Mouse (Mus musculus) erythroblast, embryonic 14.5 days (primary cell): ENCODE results near the gene Hivep3. TPM values are rescaled to one million over a fixed set of nuclear protein-coding genes. Genes with fewer than 3 reads are reported as not detected.

Source experiments
- H3K27me3 ChIP-seq: 2 replicates; pipeline ENCODE4 v1.6.1; 2012; ENCODE audit warnings: inconsistent platforms; ENCODE audit not compliant: control insufficient read depth
- H3K36me3 ChIP-seq: 2 replicates; pipeline ENCODE4 v1.6.1; 2012; ENCODE audit warnings: mild to moderate bottlenecking, inconsistent platforms; ENCODE audit not compliant: control insufficient read depth
- H3K4me1 ChIP-seq: 2 replicates; pipeline ENCODE4 v1.6.1; 2012; ENCODE audit warnings: inconsistent platforms; ENCODE audit not compliant: control insufficient read depth
- H3K4me3 ChIP-seq: replicated peaks from 2 replicates; pipeline ENCODE3; 2012; ENCODE audit warnings: moderate library complexity, mild to moderate bottlenecking, inconsistent platforms
- H3K9me3 ChIP-seq: 2 replicates; pipeline ENCODE4 v1.6.1; 2012; ENCODE audit warnings: low read length, inconsistent platforms, mixed read lengths; ENCODE audit not compliant: control insufficient read depth
- GATA1 ChIP-seq: IDR thresholded peaks from 2 replicates; pipeline ENCODE4 v1.6.1; 2012; ENCODE audit warnings: low read length, inconsistent platforms, mixed read lengths
- TAL1 ChIP-seq: IDR thresholded peaks from 3 replicates; pipeline ENCODE4 v1.6.1; 2012; ENCODE audit warnings: low read length, inconsistent platforms, mixed read lengths
- polyA plus RNA-seq: library from polyadenylated mRNA; stranded (reverse); fragments of >175 nt; gene quantifications from 2 replicates; pipeline ENCODE4 v1.2.3, GENCODE M21; 2012

The Hivep3 gene
- polyA plus RNA-seq, 1 experiment: 0.01 TPM

DNA sequence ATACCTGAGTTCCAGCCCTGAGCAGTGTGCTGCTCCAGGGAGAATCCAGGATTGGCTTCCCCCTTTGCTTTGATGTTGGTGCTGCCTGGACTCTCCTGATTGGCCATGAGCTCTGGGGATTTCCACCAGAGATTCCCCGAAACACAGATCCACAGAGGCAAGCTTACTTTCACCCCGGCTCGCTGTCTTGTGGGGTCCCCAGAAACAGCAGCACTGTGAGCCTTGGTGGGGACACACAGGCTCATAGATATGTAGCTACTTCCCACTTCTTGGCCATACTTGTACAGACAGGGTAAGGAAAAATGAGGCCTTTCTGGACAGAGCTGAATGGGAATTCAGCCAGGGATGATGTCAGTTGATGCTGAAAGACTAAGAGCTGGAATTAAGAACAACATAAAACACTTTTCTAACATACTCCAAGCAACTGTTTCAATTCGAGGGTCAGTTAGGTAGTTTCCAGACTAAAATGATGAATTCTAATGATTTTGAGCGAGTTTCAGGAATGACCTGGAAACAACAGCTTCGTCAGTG, 17.2 kb downstream of the Hivep3 start:
- no peak overlapping the region for H3K4me3 ChIP-seq
- TF ChIP-seq TAL1 (no peak), GATA1 (no peak)
- peaks cover 9% of the 10 kb centered on the region for H3K4me1 ChIP-seq

DNA sequence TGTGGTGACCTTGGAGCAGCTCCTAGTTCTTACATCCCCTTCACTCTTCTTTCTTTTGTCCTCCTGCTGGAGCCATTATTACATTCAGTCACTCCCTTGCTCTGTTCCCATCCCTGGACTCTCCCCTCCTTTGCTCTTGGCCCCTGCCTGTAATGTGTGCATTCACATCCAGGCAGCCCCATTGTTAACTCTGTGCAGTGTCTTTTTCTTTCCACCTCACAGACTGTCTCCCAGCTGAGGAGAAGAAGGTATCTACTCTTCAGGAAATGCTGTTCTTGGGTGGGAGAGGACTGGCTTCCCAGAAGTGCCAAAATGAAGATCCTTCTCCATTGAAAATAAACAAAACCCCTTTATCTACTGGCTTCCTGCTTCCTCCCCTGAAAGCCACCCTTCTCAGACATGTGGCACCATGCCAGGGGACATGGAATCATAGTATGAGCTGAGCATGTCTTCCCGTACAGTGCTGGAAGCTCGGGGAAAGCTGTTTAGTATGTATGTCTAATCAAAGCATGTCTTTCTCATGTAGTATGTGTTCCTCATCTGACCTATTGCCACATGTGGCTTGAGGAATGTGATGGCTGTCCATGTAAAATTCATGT, 17.9 kb downstream of the Hivep3 start:
- H3K4me1 ChIP-seq: peaks cover 9% of the 10 kb centered on the region
- no peak overlapping the region for H3K4me3 ChIP-seq
- TF ChIP-seq GATA1: no peak
- TF ChIP-seq TAL1: no peak
- H3K36me3 ChIP-seq: no peaks in the 10 kb centered on the region
- no peaks in the 10 kb centered on the region for H3K9me3 ChIP-seq
- H3K27me3 ChIP-seq: no peaks in the 10 kb centered on the region

More for the DNA sequence above, 17.2 kb downstream of the Hivep3 start:
- no peaks in the 10 kb centered on the region for H3K27me3 ChIP-seq
- H3K36me3 ChIP-seq: no peaks in the 10 kb centered on the region
- H3K9me3 ChIP-seq: no peaks in the 10 kb centered on the region

DNA sequence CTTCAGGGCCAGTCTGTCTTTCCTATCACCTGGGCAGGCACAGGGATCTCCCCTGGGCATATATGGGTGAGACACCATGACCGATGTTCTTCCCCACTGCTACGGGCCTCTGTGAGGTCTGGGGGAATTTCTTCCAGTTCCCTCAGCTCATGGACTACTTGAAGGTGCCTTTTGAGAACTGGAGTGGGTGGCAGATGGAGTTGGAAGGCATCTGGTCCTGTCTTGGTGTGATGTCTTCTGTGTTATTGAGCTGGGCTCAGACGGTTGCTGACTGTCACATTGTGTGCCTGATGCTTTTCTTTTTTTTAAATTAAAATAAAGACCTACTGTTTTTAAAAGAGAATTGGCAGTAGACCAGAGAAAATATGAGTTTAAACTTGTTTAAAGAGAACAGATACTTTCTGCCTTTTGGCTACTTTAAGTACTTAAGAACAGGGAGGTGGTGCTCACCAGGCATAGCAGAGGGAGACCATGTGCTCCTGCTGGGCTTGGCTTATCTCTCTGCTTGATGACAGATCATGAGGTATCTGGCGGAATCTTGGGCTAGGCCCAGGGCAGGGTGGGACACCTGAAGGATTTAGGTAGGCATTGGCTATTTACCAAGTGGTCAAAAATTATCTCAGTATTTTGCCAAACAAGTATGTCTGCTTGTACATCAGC, 26.1 kb downstream of the Hivep3 start:
- no peaks in the 10 kb centered on the region for H3K27me3 ChIP-seq
- no peaks in the 10 kb centered on the region for H3K4me1 ChIP-seq
- no peaks in the 10 kb centered on the region for H3K36me3 ChIP-seq
- H3K4me3 ChIP-seq: no peak overlapping the region
- H3K9me3 ChIP-seq: no peaks in the 10 kb centered on the region
- TF ChIP-seq GATA1 (no peak), TAL1 (no peak)

DNA sequence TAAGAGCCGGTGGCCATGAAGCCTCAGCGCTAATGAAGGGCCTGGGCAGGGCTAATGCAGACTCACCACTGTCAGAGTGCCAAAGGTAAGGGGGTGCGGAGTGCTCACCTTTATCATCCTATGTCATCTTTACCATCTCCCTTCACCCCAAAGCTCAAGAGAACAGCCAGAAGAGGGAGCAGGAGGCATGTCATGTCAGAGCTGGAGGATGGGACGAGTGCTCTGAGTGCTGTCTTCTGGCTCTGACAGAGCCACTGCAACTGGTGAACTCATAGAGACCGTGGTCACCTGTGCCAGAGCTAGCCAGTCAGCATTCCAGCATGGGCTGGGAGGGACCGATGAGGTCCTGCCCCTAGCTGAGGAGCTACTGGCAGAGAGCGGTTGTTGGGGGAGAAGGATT, 27.2 kb downstream of the Hivep3 start:
- no peaks in the 10 kb centered on the region for H3K36me3 ChIP-seq
- no peaks in the 10 kb centered on the region for H3K4me1 ChIP-seq
- no peak for TF ChIP-seq GATA1
- no peak for TF ChIP-seq TAL1
- H3K9me3 ChIP-seq: no peaks in the 10 kb centered on the region
- H3K4me3 ChIP-seq: no peak overlapping the region
- H3K27me3 ChIP-seq: no peaks in the 10 kb centered on the region

DNA sequence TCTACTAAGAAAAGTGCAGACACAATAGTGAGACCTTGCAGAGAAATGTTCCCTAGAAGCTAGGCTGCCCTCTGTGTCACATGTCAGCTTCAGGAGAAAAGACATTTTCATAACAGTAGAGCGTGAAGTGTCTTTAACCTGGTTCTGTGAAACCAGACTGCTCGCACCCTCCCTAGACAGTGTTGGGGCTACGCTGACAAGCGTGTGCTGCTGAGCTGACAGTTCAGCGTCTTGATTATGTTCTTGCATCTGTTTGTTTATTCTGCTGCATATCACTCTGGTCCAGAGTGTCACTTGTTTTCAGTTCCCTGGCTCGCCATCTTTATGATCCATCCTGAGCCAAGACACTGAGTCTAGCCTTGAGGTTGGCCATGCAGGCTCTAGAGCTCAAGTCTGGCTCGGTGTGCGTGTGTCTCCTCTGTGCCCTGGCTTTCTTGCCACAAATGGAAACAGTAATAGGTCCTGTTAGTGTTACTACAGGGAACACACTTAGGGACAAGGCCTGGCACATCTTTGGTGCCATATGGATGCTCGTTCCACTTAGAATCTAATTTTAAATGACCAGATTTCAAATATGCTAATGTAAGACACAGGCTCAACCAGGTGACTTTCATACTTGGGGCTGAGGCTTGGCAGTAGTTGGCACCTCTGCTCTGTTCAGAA, 28.0 kb downstream of the Hivep3 start:
- Histone ChIP-seq H3K27me3 (no peaks in the 10 kb centered on the region), H3K4me3 (no peak overlapping the region), H3K9me3 (no peaks in the 10 kb centered on the region), H3K4me1 (no peaks in the 10 kb centered on the region), H3K36me3 (no peaks in the 10 kb centered on the region)
- no peak for TF ChIP-seq TAL1
- TF ChIP-seq GATA1: no peak

DNA sequence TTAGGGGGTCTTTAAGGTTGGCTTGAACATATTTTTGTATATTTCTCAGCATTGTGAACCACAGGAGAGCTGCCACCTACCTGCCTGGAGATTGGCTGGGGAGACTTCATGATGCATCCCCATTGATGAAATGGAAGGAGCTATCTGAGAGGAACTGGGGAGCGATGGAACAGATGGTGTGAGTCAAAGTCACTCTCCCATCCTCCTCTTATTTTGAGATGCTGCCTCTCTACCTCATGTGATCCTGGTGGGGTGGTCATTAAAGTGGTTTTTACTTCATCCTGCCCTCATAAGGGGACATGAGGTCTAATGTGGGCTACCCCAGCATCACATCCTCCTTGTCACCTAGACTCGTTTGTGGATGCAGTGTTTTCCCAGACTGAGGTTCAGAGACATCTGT, 28.6 kb downstream of the Hivep3 start:
- H3K4me3 ChIP-seq: no peak overlapping the region
- no peaks in the 10 kb centered on the region for H3K9me3 ChIP-seq
- no peaks in the 10 kb centered on the region for H3K36me3 ChIP-seq
- no peaks in the 10 kb centered on the region for H3K4me1 ChIP-seq
- no peaks in the 10 kb centered on the region for H3K27me3 ChIP-seq
- TF ChIP-seq GATA1 (no peak), TAL1 (no peak)

DNA sequence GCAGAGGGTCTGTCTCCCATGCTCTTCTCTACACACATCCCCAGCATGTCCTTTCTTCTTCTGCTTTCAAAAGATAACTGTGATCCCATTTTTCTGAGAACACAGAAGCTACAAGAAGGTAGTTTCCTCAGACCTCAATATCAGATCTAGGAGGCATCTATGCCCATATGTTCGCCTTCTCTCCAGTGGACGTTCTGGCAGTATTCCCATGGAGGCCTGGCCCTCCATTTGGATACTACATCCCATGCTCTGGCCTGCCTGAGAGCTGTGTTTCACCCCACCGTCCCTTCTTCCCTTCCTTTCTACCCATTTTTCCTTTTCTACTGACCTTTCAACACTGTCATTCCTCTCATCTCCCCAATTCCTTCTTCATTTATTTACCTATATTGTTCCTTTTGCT, 34.5 kb downstream of the Hivep3 start:
- Histone ChIP-seq H3K4me1 (no peaks in the 10 kb centered on the region), H3K27me3 (no peaks in the 10 kb centered on the region), H3K9me3 (no peaks in the 10 kb centered on the region), H3K4me3 (no peak overlapping the region), H3K36me3 (no peaks in the 10 kb centered on the region)
- TF ChIP-seq GATA1 (no peak), TAL1 (no peak)

DNA sequence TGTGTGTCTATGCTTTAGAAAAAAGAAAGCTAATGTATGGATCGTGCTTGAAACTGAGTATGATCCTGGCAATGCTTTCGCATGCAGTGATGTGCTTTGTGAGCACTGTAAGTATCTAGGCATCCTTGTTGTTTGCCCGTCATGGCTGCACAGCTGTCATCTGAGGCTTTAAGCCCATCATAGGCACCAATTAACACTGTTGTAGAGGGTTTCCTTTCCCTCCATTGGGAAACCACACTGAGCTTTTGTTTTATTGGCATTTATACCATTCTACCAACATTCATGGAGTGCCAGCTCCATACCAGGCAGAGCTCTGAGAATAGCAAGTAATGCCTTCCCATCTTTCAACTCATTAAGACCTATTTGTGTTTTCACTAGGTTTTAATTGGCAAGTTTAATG, 42.3 kb downstream of the Hivep3 start:
- H3K4me3 ChIP-seq: no peak overlapping the region
- no peaks in the 10 kb centered on the region for H3K36me3 ChIP-seq
- no peaks in the 10 kb centered on the region for H3K4me1 ChIP-seq
- H3K9me3 ChIP-seq: no peaks in the 10 kb centered on the region
- H3K27me3 ChIP-seq: no peaks in the 10 kb centered on the region
- TF ChIP-seq TAL1 (no peak), GATA1 (no peak)

DNA sequence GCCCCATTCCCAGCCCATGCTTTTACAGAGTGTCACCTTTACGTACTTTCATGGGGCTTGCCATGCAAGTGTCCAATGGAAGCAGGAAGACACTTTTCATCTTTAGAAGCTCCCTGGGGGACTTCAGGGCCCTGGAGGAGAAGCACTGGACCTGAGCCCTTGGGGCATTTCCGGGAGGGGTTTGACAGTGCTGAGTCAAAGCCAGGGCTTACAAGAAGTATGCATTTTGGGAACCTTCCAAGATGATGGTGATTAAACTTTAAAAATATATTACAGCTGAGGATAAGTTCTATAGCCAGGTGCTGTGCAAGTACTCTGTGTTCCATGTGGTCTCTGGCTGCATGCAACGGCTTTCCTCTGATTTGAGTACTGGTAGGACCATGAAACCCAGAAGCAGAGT, 43.6 kb downstream of the Hivep3 start:
- no peaks in the 10 kb centered on the region for H3K36me3 ChIP-seq
- H3K4me3 ChIP-seq: no peak overlapping the region
- no peaks in the 10 kb centered on the region for H3K27me3 ChIP-seq
- TF ChIP-seq TAL1 (no peak), GATA1 (no peak)
- H3K4me1 ChIP-seq: no peaks in the 10 kb centered on the region
- no peaks in the 10 kb centered on the region for H3K9me3 ChIP-seq
